Mouse (Mus musculus) midbrain, embryonic 11.5 days (tissue): ENCODE measurements around the gene Xaf1. TPM values are rescaled to one million over a fixed set of nuclear protein-coding genes. Genes with fewer than 3 reads are reported as not detected.
A peak's percentile ranks its signal among the peaks of the same experiment; 100 is the strongest.

Source experiments
- ATAC-seq: fragments of 200-750 bp; cut with Nextera tagmentation; 2 replicates; pipeline ENCODE4 v1.8.0; 2017; ENCODE audit warnings: moderate TSS enrichment, moderate library complexity; ENCODE audit not compliant: low FRiP score
- DNase-seq: peaks from one replicate; pipeline ENCODE4 v3.0.0; 2015; ENCODE audit warnings: low spot score; ENCODE audit errors: missing footprints
- H3K27ac ChIP-seq: fragments of 300-500 bp; sonication (generic); 2 replicates; pipeline ENCODE4 v1.5.1; 2014; ENCODE audit warnings: low read depth, low read length
- H3K27me3 ChIP-seq: fragments of 300-500 bp; sonication (generic); 2 replicates; pipeline ENCODE4 v1.6.1; 2014; ENCODE audit warnings: mild to moderate bottlenecking, low read length, moderate library complexity, mixed read lengths; ENCODE audit not compliant: control insufficient read depth, insufficient read depth
- H3K36me3 ChIP-seq: fragments of 300-500 bp; sonication (generic); 2 replicates; pipeline ENCODE4 v1.6.1; 2014; ENCODE audit warnings: mild to moderate bottlenecking, low read length, moderate library complexity, mixed read lengths; ENCODE audit not compliant: control insufficient read depth, insufficient read depth
- H3K4me1 ChIP-seq: fragments of 300-500 bp; sonication (generic); 2 replicates; pipeline ENCODE4 v1.6.1; 2014; ENCODE audit warnings: low read length; ENCODE audit not compliant: control insufficient read depth, insufficient read depth
- H3K4me2 ChIP-seq: fragments of 300-500 bp; sonication (generic); 2 replicates; pipeline ENCODE4 v1.6.1; 2014; ENCODE audit warnings: mild to moderate bottlenecking, moderate library complexity
- H3K4me3 ChIP-seq: fragments of 300-500 bp; sonication (generic); 2 replicates; pipeline ENCODE4 v1.5.1; 2014; ENCODE audit warnings: low read depth, low read length
- H3K9ac ChIP-seq: fragments of 300-500 bp; sonication (generic); 2 replicates; pipeline ENCODE4 v1.6.1; 2014; ENCODE audit warnings: low read length
- H3K9me3 ChIP-seq: fragments of 300-500 bp; sonication (generic); 2 replicates; pipeline ENCODE4 v1.6.1; 2016; ENCODE audit warnings: low read length; ENCODE audit not compliant: control insufficient read depth
- WGBS: fragments of 180-500 bp; shearing (Covaris S2); extraction: QIAGEN DNeasy Blood & Tissue Kit; methylation state at CpG from one replicate; pipeline ENCODE4 v1.1.7; 2014; 5-methylcytosine and 5-hydroxymethylcytosine counted together
- polyA plus RNA-seq: library from polyadenylated mRNA; unstranded; fragments of >200 nt; fragmentation: Nextera tagmentation; extraction: Ambion mirVana; gene quantifications from 2 replicates; pipeline ENCODE4 v1.2.1, GENCODE M21; 2014

The Xaf1 gene
- polyA plus RNA-seq, 1 experiment from 2014 or later = 1.4 TPM

- 87% methylated on average over 5 of the region's 5 CpGs for WGBS
- Histone ChIP-seq H3K27me3 (no peaks in the 10 kb centered on the region), H3K4me3 (no peak overlapping the region), H3K27ac (no peak overlapping the region), H3K4me1 (no peaks in the 10 kb centered on the region), H3K9ac (no peak overlapping the region), H3K36me3 (no peaks in the 10 kb centered on the region), H3K4me2 (no peak overlapping the region), H3K9me3 (no peaks in the 10 kb centered on the region)
- no peak for ATAC-seq
- no peak for DNase-seq
Observed at GRCm38 (mm10) chr11:72307461-72307860, 6.0 kb downstream of the Xaf1 start.

- Histone ChIP-seq H3K27me3 (peaks cover 5% of the 10 kb centered on the region; the same call in 1 of the 2 replicates), H3K4me2 (no peak overlapping the region), H3K9ac (no peak overlapping the region), H3K4me3 (no peak overlapping the region), H3K36me3 (no peaks in the 10 kb centered on the region), H3K9me3 (no peaks in the 10 kb centered on the region), H3K4me1 (no peaks in the 10 kb centered on the region), H3K27ac (no peak overlapping the region)
- no peak for DNase-seq
- 81% methylated on average over 2 of the region's 2 CpGs for WGBS
- no peak for ATAC-seq
Observed at GRCm38 (mm10) chr11:72308982-72309381, 7.6 kb downstream of the Xaf1 start.

- no peaks in the 10 kb centered on the region for H3K36me3 ChIP-seq
- H3K4me1 ChIP-seq = peaks cover 4% of the 10 kb centered on the region; the same call in 1 of the 2 replicates
- H3K9ac ChIP-seq = no peak overlapping the region
- H3K9me3 ChIP-seq = no peaks in the 10 kb centered on the region
- H3K27ac ChIP-seq = no peak overlapping the region
- WGBS = 86% methylated on average over 4 of the region's 4 CpGs
- ATAC-seq = no peak
- peaks cover 14% of the 10 kb centered on the region for H3K27me3 ChIP-seq
- H3K4me2 ChIP-seq = no peak overlapping the region
- no peak for DNase-seq
- H3K4me3 ChIP-seq = no peak overlapping the region
Observed at GRCm38 (mm10) chr11:72310491-72310890, 9.1 kb downstream of the Xaf1 start.

GRCm38 (mm10) chr11:72311355-72312001, 10.0 kb downstream of the Xaf1 start:
- Histone ChIP-seq H3K36me3 (no peaks in the 10 kb centered on the region), H3K27ac (no peak overlapping the region), H3K9me3 (no peaks in the 10 kb centered on the region), H3K27me3 (peaks cover 14% of the 10 kb centered on the region), H3K9ac (no peak overlapping the region), H3K4me1 (peaks cover 4% of the 10 kb centered on the region; the same call in 1 of the 2 replicates), H3K4me2 (no peak overlapping the region), H3K4me3 (no peak overlapping the region)
- ATAC-seq (no peak), DNase-seq (peak; percentile 67)
- WGBS = 83% methylated on average over 10 of the region's 10 CpGs

GRCm38 (mm10) chr11:72314151-72314895, 12.9 kb downstream of the Xaf1 start, which contains the start of gene Fbxo39:
Gene Fbxo39, plus strand, starts transcription at chr11:72314444.
- peak; percentile 79 for DNase-seq
- Histone ChIP-seq H3K4me1 (peaks cover 4% of the 10 kb centered on the region; the same call in 1 of the 2 replicates), H3K9ac (peak within 1 kb of the TSS; percentile 45; the same call in 1 of the 2 replicates), H3K4me2 (peak within 1 kb of the TSS; percentile 51), H3K27me3 (peaks cover 14% of the 10 kb centered on the region), H3K9me3 (no peaks in the 10 kb centered on the region), H3K36me3 (no peaks in the 10 kb centered on the region), H3K4me3 (peak within 1 kb of the TSS; percentile 22), H3K27ac (no peak within 1 kb of the TSS)
- no peak for ATAC-seq
- 12% methylated on average over 42 of the region's 42 CpGs for WGBS

GRCm38 (mm10) chr11:72318026-72318425, 16.6 kb downstream of the Xaf1 start:
- no peaks in the 10 kb centered on the region for H3K36me3 ChIP-seq
- H3K9me3 ChIP-seq = no peaks in the 10 kb centered on the region
- H3K27ac ChIP-seq = no peak overlapping the region
- no peak overlapping the region for H3K4me3 ChIP-seq
- H3K4me1 ChIP-seq = peaks cover 4% of the 10 kb centered on the region; the same call in 1 of the 2 replicates
- H3K4me2 ChIP-seq = no peak overlapping the region
- no peak overlapping the region for H3K9ac ChIP-seq
- ATAC-seq (no peak), DNase-seq (peak; percentile 57)
- WGBS = 87% methylated on average over 5 of the region's 5 CpGs
- peaks cover 14% of the 10 kb centered on the region for H3K27me3 ChIP-seq

GRCm38 (mm10) chr11:72324431-72324830, 23.0 kb downstream of the Xaf1 start:
- H3K9ac ChIP-seq = no peak overlapping the region
- H3K36me3 ChIP-seq = no peaks in the 10 kb centered on the region
- no peak overlapping the region for H3K27ac ChIP-seq
- H3K9me3 ChIP-seq = no peaks in the 10 kb centered on the region
- no peaks in the 10 kb centered on the region for H3K4me1 ChIP-seq
- H3K4me2 ChIP-seq = no peak overlapping the region
- DNase-seq = peak; percentile 37
- 70% methylated on average over 3 of the region's 3 CpGs for WGBS
- H3K4me3 ChIP-seq = no peak overlapping the region
- no peak for ATAC-seq
- H3K27me3 ChIP-seq = no peaks in the 10 kb centered on the region

GRCm38 (mm10) chr11:72325701-72326100, 24.3 kb downstream of the Xaf1 start:
- DNase-seq (no peak), ATAC-seq (no peak)
- Histone ChIP-seq H3K27ac (no peak overlapping the region), H3K4me3 (no peak overlapping the region), H3K27me3 (no peaks in the 10 kb centered on the region), H3K4me2 (no peak overlapping the region), H3K9ac (no peak overlapping the region), H3K9me3 (no peaks in the 10 kb centered on the region), H3K36me3 (no peaks in the 10 kb centered on the region), H3K4me1 (no peaks in the 10 kb centered on the region)
- WGBS = 87% methylated on average over 4 of the region's 4 CpGs
